Mouse (Mus musculus): ENCODE results near the gene Ank2. TPM values are rescaled to one million over a fixed set of nuclear protein-coding genes. Genes with fewer than 3 reads are reported as not detected.

The Ank2 gene
- total RNA-seq, 2 experiments from 2014 or later = 108 to 109 TPM

- DNase-seq = no peak
- intact Hi-C loops (cut with DNase I) = no loop called here
These were observed 412.2 kb downstream of the Ank2 start for GRCm38 (mm10) chr3:127086834-127087506.

- intact Hi-C loops (cut with DNase I) = no loop called here
These were observed 421.8 kb downstream of the Ank2 start for GRCm38 (mm10) chr3:127077369-127077768.

DNA sequence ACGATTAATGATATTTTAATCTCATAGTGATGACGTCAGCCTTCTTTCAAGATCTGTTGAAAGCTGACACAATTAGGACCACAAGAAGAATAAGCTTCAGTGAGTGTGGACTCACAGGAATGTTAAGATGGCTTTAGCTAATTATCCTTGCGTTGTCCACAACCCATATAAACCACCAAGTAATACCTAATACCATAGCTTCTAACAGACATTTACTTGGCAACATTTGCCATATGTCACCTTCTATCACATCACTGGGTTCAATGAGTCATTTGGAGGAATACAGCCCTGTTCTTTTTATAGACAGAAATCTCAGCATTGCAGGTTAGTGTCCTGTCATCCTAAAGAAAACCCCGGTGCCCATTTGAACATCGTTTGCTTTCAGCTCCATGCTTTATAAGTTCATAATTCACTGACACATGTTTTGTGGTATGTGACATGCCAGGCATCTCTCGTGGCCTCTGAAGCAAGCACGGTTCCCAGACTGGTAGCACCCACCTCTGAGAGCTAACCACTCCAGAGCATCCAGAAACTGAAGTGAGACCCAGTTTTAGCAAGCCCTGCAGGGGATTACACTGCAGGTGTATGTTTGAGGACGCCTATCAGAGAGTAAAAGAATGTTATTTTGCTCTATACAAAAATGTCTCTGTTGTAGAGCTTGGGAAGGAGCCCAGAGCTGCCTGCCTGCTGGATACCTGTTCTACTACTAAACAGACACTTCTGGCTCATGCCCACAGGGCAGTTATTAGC is 423.4 kb downstream of the Ank2 start:
- intact Hi-C loops (cut with DNase I) = no loop called here

More at GRCm38 (mm10) chr3:127077369-127077768, 421.8 kb downstream of the Ank2 start:
- DNase-seq = no peak

DNA sequence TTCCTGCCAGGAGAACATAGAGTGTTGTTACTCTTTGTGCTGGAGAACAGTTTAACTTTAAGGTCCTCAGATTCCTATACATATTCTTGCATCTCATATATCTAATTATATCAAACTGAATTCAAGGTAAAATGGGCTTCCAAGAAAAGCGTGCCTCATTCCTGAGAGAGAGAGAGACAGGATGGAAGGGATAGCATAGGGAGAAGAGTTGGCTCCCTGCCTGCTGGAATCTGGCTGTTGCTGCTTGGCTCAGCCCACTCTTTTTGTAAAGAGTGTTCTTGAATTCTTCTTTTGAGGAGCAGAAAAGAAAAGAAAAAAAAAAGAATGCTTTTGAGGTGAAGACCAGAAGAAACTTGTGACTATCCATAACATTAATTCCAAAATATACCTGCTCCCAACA is 427.7 kb downstream of the Ank2 start:
- intact Hi-C loops (cut with DNase I) = no loop called here
- peak in 1 of 2 experiments; percentile 20 for DNase-seq

More for the DNA sequence above, 423.4 kb downstream of the Ank2 start:
- no peak for DNase-seq

- intact Hi-C loops (cut with DNase I) = no loop called here
- no peak for DNase-seq
These were observed 435.3 kb downstream of the Ank2 start for GRCm38 (mm10) chr3:127063654-127064386.

DNA sequence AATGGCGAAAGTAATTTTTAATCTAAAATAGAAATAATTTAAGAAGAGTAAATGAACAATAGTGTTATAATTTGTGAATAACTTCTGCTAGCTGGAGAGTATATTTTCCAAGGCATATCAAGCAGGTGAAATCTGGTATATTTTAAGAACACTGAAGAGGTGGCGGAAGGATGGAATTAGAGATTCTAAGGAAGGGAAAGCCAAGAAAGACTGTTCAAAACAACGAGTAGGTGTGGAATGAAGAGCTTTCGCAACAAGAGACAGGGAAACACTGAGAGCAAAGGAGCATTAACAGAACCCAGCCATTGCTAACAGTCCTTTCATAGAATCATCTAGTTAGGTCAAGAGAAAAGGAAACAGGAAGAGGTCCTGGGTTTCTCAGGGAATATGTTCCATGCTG is 439.5 kb downstream of the Ank2 start:
- no peak for DNase-seq
- intact Hi-C loops (cut with DNase I) = no loop called here

DNA sequence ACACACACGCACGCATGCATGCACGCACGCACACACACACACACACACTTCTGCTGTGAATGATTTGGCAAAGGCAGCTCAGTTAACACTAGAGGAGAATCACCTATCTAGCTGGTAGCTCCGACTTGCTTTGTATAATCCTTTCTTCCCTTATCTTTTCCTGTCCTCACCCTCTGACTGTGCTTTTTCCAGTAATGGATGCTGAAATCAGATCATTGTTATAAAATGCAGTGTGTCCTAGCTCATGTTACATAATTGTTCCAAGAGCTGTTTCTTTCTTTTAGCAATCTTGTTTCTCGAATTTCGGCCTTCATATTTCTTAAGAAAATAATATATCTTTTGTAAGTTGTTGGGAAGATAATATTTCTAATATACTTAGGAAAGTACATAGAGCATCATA is 457.9 kb downstream of the Ank2 start:
- no peak for DNase-seq
- intact Hi-C loops (cut with DNase I) = no loop called here

- no peak for DNase-seq
- intact Hi-C loops (cut with DNase I) = no loop called here
These were observed 460.6 kb downstream of the Ank2 start for GRCm38 (mm10) chr3:127038570-127038969.

- intact Hi-C loops (cut with DNase I) = no loop called here
These were observed 463.0 kb downstream of the Ank2 start for GRCm38 (mm10) chr3:127036118-127036517.

DNA sequence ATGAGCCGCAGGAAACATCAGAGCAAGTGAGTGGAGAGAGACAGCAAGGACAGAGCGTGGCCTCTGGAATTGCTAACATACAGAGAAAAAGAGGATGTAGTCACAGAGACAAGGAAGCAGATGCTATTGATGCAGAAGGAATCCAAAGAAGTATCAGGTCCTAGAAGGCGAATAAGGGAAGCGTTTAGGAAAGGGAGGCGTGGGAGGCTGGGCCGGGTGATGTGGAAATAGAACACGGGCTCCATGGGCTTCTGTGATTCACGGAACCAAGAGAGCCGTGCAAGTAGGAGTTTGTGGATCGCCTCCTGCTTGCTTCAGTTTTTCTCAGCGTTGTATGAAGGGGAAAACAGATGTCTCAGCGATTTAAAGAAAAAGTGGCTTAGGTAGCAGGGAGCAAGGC is 463.6 kb downstream of the Ank2 start:
- intact Hi-C loops (cut with DNase I) = no loop called here
- no peak for DNase-seq

More at GRCm38 (mm10) chr3:127036118-127036517, 463.0 kb downstream of the Ank2 start:
- DNase-seq = no peak

GRCm38 (mm10) chr3:127034983-127035382 is 464.2 kb downstream of the Ank2 start:
- intact Hi-C loops (cut with DNase I) = no loop called here
- DNase-seq = no peak

GRCm38 (mm10) chr3:127023992-127024391 is 475.2 kb downstream of the Ank2 start:
- DNase-seq = no peak
- intact Hi-C loops (cut with DNase I) = no loop called here

- intact Hi-C loops (cut with DNase I) = no loop called here
- DNase-seq = no peak
These were observed 479.0 kb downstream of the Ank2 start for GRCm38 (mm10) chr3:127020167-127020566.

GRCm38 (mm10) chr3:127019728-127020127 is 479.4 kb downstream of the Ank2 start:
- intact Hi-C loops (cut with DNase I) = no loop called here
- no peak for DNase-seq

DNA sequence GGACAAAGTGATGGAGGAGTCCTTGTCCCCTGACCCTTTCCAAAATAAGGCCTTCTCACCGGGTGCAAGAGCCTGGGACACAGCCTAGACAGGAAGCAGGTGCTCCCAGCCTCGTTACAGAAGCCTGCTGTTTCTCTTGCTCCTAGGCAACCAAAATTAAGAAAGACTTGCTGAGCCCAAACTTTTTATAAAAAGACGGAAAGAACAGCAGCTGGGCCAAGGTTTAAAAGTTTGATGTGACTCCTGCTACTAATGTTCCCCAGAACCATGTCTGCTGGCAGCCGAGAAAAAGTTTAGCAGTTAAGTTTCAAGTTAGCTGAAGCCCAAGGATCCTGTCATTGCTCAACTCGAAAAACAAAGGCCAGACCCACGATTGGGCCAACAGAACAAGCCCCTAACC is 480.0 kb downstream of the Ank2 start:
- peak in 1 of 2 experiments; percentile 19 for DNase-seq
- intact Hi-C loops (cut with DNase I) = no loop called here

GRCm38 (mm10) chr3:127017523-127017922 is 481.6 kb downstream of the Ank2 start:
- intact Hi-C loops (cut with DNase I) = no loop called here
- DNase-seq = no peak

- intact Hi-C loops (cut with DNase I) = no loop called here
- no peak for DNase-seq
These were observed 483.6 kb downstream of the Ank2 start for GRCm38 (mm10) chr3:127015596-127015995.

- DNase-seq = no peak
- intact Hi-C loops (cut with DNase I) = no loop called here
These were observed 484.0 kb downstream of the Ank2 start for GRCm38 (mm10) chr3:127015175-127015574.

DNA sequence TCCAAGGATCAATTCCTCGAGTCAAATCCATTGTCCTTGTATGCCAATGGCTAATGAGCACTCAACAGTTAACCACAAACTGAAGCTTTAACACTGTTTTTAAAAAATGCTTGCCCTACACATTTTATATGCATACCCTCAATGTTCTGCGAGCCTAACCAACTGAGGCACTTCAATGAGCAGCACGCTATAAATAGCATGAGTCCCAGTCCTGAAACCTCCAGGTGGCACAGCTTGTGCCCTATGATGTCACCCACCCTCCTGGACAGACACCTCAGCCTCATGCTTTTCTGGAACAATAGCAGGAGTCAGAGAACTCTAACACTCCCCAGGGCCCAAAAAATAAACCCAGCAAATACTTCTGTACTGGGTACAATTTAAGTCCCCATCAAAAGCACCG is 485.2 kb downstream of the Ank2 start:
- DNase-seq = no peak
- intact Hi-C loops (cut with DNase I) = loop anchor here (5.0 kb wide), 1 partner anchor 37 kb away; no protein-coding TSS in a partner anchor

DNA sequence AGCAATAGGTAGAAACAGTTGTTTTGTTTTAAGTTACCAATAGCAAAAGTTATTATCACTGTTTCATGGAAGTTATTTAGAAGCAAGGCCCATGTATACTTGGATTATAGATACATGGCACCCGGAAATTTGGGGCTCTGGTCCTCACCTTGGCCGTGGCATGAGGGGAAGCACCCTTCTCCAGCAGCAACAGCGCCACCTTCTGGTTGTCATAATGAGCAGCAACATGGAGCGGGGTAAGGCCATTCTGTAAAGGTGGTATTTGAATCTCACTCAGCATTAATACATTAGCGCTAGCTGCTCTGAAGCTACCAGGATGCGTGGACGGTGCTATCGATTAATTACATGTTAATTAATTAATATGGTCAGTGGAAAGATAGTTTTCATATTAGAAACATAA is 486.6 kb downstream of the Ank2 start:
- intact Hi-C loops (cut with DNase I) = loop anchor here (5.0 kb wide), 1 partner anchor 35 kb away; no protein-coding TSS in a partner anchor
- DNase-seq = no peak

Measured in gastrocnemius, postnatal 36 days (tissue).